Mouse (Mus musculus): Measurements from ENCODE around the gene Sprn.

Gene Sprn

DNA sequence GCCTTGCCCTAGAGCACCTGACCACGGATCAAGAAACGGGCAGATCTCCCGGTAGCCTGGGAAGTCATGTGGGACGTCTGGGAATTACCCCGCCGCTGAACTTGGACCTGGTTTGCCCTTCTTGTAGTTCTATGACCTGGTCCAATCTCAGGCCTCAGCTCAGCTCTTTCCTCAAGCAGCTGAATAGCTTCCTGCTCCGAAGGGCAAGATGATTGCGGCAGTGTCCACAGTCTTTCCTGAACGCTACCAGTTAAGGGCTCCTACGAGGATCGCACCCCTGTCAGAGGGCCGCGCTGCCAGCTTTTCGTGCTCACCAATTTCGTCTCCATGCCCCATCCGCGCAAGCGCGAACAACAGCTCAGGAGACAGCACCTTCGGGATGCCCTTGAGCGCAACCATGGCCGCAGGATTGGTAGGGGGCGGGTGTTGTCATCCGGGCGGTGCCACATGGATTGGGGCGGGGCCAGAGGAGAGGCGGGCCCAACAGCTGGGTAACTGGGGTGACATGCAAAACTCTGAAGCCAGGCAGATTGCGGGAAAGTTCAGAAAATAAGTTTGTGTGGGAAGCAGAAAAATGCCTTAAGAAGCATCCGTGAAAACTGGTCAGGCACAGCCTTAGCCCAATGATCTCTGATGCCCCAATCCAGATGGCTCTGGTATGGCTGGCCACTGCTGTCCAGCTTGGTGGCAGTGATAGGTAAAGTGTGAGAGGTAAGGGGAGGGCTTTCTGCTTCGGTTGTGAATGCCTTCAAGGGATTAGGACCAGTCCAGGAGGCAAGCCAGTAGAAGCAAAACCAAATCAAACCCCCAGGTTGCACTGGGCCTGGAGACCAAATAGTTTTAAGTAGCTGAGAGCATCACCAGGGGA lies 52.5 kb downstream of the Sprn start, which contains the start of gene Fuom:
Fuom (minus strand) TSS at position 449 of the 868 bp plus-strand sequence.
- DNase-seq (ENCODE audit: low read depth, low spot score), result peak; percentile 84

DNA sequence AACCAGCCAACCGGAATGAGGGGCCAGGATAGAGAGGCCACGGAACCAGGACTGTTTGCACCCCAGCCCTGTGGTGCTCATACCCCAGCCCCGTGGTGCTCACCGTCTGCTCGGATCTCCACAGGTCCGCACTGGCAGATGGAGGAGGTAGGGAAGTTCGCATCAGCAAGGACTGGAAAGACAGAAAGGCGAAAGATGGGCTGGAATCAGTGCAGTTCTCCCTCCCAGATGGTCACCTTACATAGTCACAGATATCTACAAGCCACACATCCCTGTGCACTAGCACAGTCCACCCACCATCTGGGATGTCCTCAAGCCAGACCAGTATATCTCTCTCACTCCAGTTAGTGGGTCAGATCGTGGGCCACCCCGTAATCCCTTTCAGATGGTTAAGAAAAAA lies 53.2 kb downstream of the Sprn start:
- DNase-seq (ENCODE audit: low read depth, low spot score), result no peak

All from CD4-positive, CD25-positive, alpha-beta regulatory T cell, adult 2 months (primary cell).